Comparison of ENCODE assay signal across 1 mouse cellular context in the genomic region with DNA sequence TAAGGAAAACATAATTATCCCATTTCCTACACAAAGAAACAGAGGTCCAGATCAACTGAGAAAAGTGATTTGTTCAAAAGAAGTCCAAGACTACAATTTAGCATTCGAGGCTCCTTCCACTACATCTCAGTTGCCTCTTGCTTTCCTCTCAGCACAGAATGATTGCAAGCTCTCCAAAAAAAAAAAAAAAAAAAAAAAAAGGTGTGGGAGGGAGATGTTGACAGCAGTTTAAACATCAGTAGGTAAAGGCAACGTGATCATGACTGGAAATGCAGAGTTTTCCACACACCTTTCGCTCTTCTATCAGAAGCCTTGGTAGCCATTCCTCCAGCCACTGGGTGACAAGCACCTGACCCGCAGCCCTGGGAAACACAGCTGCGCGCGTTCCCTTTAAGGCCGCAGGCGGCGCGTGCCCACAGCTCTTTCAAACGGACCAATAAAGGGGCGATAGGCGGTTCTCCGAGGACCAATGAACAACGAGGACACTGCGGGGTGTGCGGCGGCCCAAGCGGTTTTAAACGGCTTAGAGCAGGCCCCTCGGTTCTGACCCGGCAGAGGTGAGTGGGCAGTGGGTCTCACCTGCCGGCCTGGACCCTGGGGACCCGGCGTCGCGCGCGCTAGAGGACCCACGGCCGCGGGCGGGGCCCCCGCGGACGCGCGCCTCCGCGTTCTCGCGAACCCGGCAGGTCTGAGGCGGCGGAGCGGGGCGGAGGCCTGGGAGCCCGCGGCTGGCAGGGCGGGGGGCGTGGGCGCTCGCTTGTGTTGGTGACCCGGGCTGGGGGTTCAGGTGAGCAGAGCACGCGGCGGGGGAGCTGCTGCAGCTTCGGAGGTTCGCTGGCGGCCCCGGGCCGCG.
TF ChIP-seq lines count a peak whose summit lies in the region.

A gene (plus strand): TSS at position 469 of the 853 bp plus-strand sequence.

TF ChIP-seq in CH12.LX, 34 proteins besides CTCF, POLR2A, EP300 and RAD21 (continued from another document):
- TF ChIP-seq SIN3A (IDR thresholded peaks at IDR 0.05; ENCODE audit: low read length) (peak; percentile 90), MYC (IDR thresholded peaks at IDR 0.05; ENCODE audit: low read depth, low read length) (0 out of 2 replicates have a peak, but pooled peaks have one; percentile 46), UBTF (IDR thresholded peaks at IDR 0.05; ENCODE audit: low read depth, low read length) (peak; percentile 1; the same call in 1 of the 2 replicates), ZMIZ1 (IDR thresholded peaks at IDR 0.05; ENCODE audit: low read depth, low read length) (0 out of 2 replicates have a peak, but pooled peaks have one; percentile 25), BHLHE40 (IDR thresholded peaks at IDR 0.05; ENCODE audit: low read depth, low read length) (peak; percentile 92), ELF1 (IDR thresholded peaks at IDR 0.05; ENCODE audit: low read depth, low read length) (no peak), ZNF384 (IDR thresholded peaks at IDR 0.05; ENCODE audit: low read depth, low read length) (peak; percentile 90), TBP (conservative IDR thresholded peaks at IDR 0.05; ENCODE audit: low read depth, low read length) (peak; percentile 86), ETS1 (conservative IDR thresholded peaks at IDR 0.05; ENCODE audit: low read depth, low read length) (no peak)
TF ChIP-seq in CH12.LX: peak in this region for 16.
